Mouse (Mus musculus): ENCODE measurements around the gene Ybx2. TPM values are rescaled to one million over a fixed set of nuclear protein-coding genes. Genes with fewer than 3 reads are reported as not detected.

The Ybx2 gene
- polyA plus RNA-seq, 1 experiment from 2014 or later, result 4.3 TPM

- Histone ChIP-seq H3K4me3 (ENCODE audit: low read depth, low read length) (peak overlapping the region; percentile 96), H3K9ac (ENCODE audit: low read depth, low read length) (peak overlapping the region; percentile 88), H3K4me1 (ENCODE audit: control insufficient read depth, insufficient read depth, low read length) (peaks cover 27% of the 10 kb centered on the region), H3K27ac (ENCODE audit: low read depth, low read length) (peak overlapping the region; percentile 99), H3K36me3 (ENCODE audit: control insufficient read depth, insufficient read depth, low read length) (peaks cover 17% of the 10 kb centered on the region), H3K4me2 (peak overlapping the region; percentile 93), H3K27me3 (ENCODE audit: control insufficient read depth, insufficient read depth, low read length) (no peaks in the 10 kb centered on the region), H3K9me3 (replicated peaks; ENCODE audit: control insufficient read depth, low read length) (no peaks in the 10 kb centered on the region)
- ATAC-seq (replicated peaks; ENCODE audit: insufficient number of reproducible peaks, low FRiP score, low TSS enrichment), result peak; percentile 67
- under 1% methylated on average over 42 of the region's 42 CpGs for WGBS (ENCODE audit: insufficient replicate concordance)
Measured at GRCm38 (mm10) chr11:69901406-69901846, 34.2 kb upstream of the Ybx2 start.

- Histone ChIP-seq H3K27ac (ENCODE audit: low read depth, low read length) (peak overlapping the region; percentile 99), H3K4me3 (ENCODE audit: low read depth, low read length) (peak overlapping the region; percentile 96), H3K4me2 (peak overlapping the region; percentile 93), H3K36me3 (ENCODE audit: control insufficient read depth, insufficient read depth, low read length) (peaks cover 17% of the 10 kb centered on the region), H3K27me3 (ENCODE audit: control insufficient read depth, insufficient read depth, low read length) (no peaks in the 10 kb centered on the region), H3K9ac (ENCODE audit: low read depth, low read length) (peak overlapping the region; percentile 88), H3K4me1 (ENCODE audit: control insufficient read depth, insufficient read depth, low read length) (peaks cover 27% of the 10 kb centered on the region), H3K9me3 (replicated peaks; ENCODE audit: control insufficient read depth, low read length) (no peaks in the 10 kb centered on the region)
- no peak for ATAC-seq (replicated peaks; ENCODE audit: insufficient number of reproducible peaks, low FRiP score, low TSS enrichment)
- WGBS (ENCODE audit: insufficient replicate concordance), result under 1% methylated on average over 39 of the region's 39 CpGs
Measured at GRCm38 (mm10) chr11:69901993-69902392, 33.6 kb upstream of the Ybx2 start.

GRCm38 (mm10) chr11:69902972-69903371 is 32.6 kb upstream of the Ybx2 start:
- peak overlapping the region; percentile 93 for H3K4me2 ChIP-seq
- H3K9ac ChIP-seq (ENCODE audit: low read depth, low read length), result peak overlapping the region; percentile 88
- no peak overlapping the region for H3K27ac ChIP-seq (ENCODE audit: low read depth, low read length)
- peak overlapping the region; percentile 96 for H3K4me3 ChIP-seq (ENCODE audit: low read depth, low read length)
- H3K36me3 ChIP-seq (ENCODE audit: control insufficient read depth, insufficient read depth, low read length), result peaks cover 26% of the 10 kb centered on the region
- no peaks in the 10 kb centered on the region for H3K9me3 ChIP-seq (replicated peaks; ENCODE audit: control insufficient read depth, low read length)
- H3K27me3 ChIP-seq (ENCODE audit: control insufficient read depth, insufficient read depth, low read length), result no peaks in the 10 kb centered on the region
- WGBS (ENCODE audit: insufficient replicate concordance), result 87% methylated on average over 13 of the region's 13 CpGs
- peaks cover 27% of the 10 kb centered on the region for H3K4me1 ChIP-seq (ENCODE audit: control insufficient read depth, insufficient read depth, low read length)
- ATAC-seq (replicated peaks; ENCODE audit: insufficient number of reproducible peaks, low FRiP score, low TSS enrichment), result no peak

- H3K4me3 ChIP-seq (ENCODE audit: low read depth, low read length), result no peak overlapping the region
- no peak for ATAC-seq (replicated peaks; ENCODE audit: insufficient number of reproducible peaks, low FRiP score, low TSS enrichment)
- 96% methylated on average over 9 of the region's 9 CpGs for WGBS (ENCODE audit: insufficient replicate concordance)
Measured at GRCm38 (mm10) chr11:69904311-69904710, 31.3 kb upstream of the Ybx2 start.

GRCm38 (mm10) chr11:69908645-69909044 is 27.0 kb upstream of the Ybx2 start:
- WGBS (ENCODE audit: insufficient replicate concordance), result 94% methylated on average over 11 of the region's 11 CpGs
- Histone ChIP-seq H3K36me3 (ENCODE audit: control insufficient read depth, insufficient read depth, low read length) (peaks cover 66% of the 10 kb centered on the region), H3K27ac (ENCODE audit: low read depth, low read length) (no peak overlapping the region), H3K4me1 (ENCODE audit: control insufficient read depth, insufficient read depth, low read length) (peaks cover 6% of the 10 kb centered on the region; the same call in 1 of the 2 replicates), H3K4me3 (ENCODE audit: low read depth, low read length) (no peak overlapping the region), H3K4me2 (no peak overlapping the region), H3K27me3 (ENCODE audit: control insufficient read depth, insufficient read depth, low read length) (no peaks in the 10 kb centered on the region), H3K9me3 (replicated peaks; ENCODE audit: control insufficient read depth, low read length) (no peaks in the 10 kb centered on the region), H3K9ac (ENCODE audit: low read depth, low read length) (no peak overlapping the region)
- no peak for ATAC-seq (replicated peaks; ENCODE audit: insufficient number of reproducible peaks, low FRiP score, low TSS enrichment)

More at GRCm38 (mm10) chr11:69904311-69904710, 31.3 kb upstream of the Ybx2 start:
- no peaks in the 10 kb centered on the region for H3K9me3 ChIP-seq (replicated peaks; ENCODE audit: control insufficient read depth, low read length)
- H3K9ac ChIP-seq (ENCODE audit: low read depth, low read length), result no peak overlapping the region
- H3K36me3 ChIP-seq (ENCODE audit: control insufficient read depth, insufficient read depth, low read length), result peaks cover 36% of the 10 kb centered on the region
- H3K27me3 ChIP-seq (ENCODE audit: control insufficient read depth, insufficient read depth, low read length), result no peaks in the 10 kb centered on the region
- H3K4me2 ChIP-seq, result no peak overlapping the region
- no peak overlapping the region for H3K27ac ChIP-seq (ENCODE audit: low read depth, low read length)
- H3K4me1 ChIP-seq (ENCODE audit: control insufficient read depth, insufficient read depth, low read length), result peaks cover 14% of the 10 kb centered on the region

GRCm38 (mm10) chr11:69909174-69909573 is 26.4 kb upstream of the Ybx2 start:
- no peak for ATAC-seq (replicated peaks; ENCODE audit: insufficient number of reproducible peaks, low FRiP score, low TSS enrichment)
- Histone ChIP-seq H3K36me3 (ENCODE audit: control insufficient read depth, insufficient read depth, low read length) (peaks cover 61% of the 10 kb centered on the region), H3K4me1 (ENCODE audit: control insufficient read depth, insufficient read depth, low read length) (peaks cover 6% of the 10 kb centered on the region; the same call in 1 of the 2 replicates), H3K27ac (ENCODE audit: low read depth, low read length) (no peak overlapping the region), H3K4me2 (no peak overlapping the region), H3K9me3 (replicated peaks; ENCODE audit: control insufficient read depth, low read length) (no peaks in the 10 kb centered on the region), H3K4me3 (ENCODE audit: low read depth, low read length) (no peak overlapping the region), H3K9ac (ENCODE audit: low read depth, low read length) (no peak overlapping the region), H3K27me3 (ENCODE audit: control insufficient read depth, insufficient read depth, low read length) (no peaks in the 10 kb centered on the region)
- WGBS (ENCODE audit: insufficient replicate concordance), result 90% methylated on average over 5 of the region's 5 CpGs

GRCm38 (mm10) chr11:69910177-69910576 is 25.4 kb upstream of the Ybx2 start:
- no peak for ATAC-seq (replicated peaks; ENCODE audit: insufficient number of reproducible peaks, low FRiP score, low TSS enrichment)
- Histone ChIP-seq H3K36me3 (ENCODE audit: control insufficient read depth, insufficient read depth, low read length) (peaks cover 56% of the 10 kb centered on the region), H3K9me3 (replicated peaks; ENCODE audit: control insufficient read depth, low read length) (no peaks in the 10 kb centered on the region), H3K4me1 (ENCODE audit: control insufficient read depth, insufficient read depth, low read length) (peaks cover 12% of the 10 kb centered on the region), H3K4me2 (no peak overlapping the region), H3K4me3 (ENCODE audit: low read depth, low read length) (no peak overlapping the region), H3K27ac (ENCODE audit: low read depth, low read length) (no peak overlapping the region), H3K27me3 (ENCODE audit: control insufficient read depth, insufficient read depth, low read length) (no peaks in the 10 kb centered on the region), H3K9ac (ENCODE audit: low read depth, low read length) (no peak overlapping the region)
- 94% methylated on average over 8 of the region's 8 CpGs for WGBS (ENCODE audit: insufficient replicate concordance)

- H3K36me3 ChIP-seq (ENCODE audit: control insufficient read depth, insufficient read depth, low read length), result peaks cover 54% of the 10 kb centered on the region
- H3K4me3 ChIP-seq (ENCODE audit: low read depth, low read length), result no peak overlapping the region
- WGBS (ENCODE audit: insufficient replicate concordance), result 91% methylated on average over 17 of the region's 17 CpGs
- no peaks in the 10 kb centered on the region for H3K9me3 ChIP-seq (replicated peaks; ENCODE audit: control insufficient read depth, low read length)
- H3K27ac ChIP-seq (ENCODE audit: low read depth, low read length), result no peak overlapping the region
- H3K4me2 ChIP-seq, result no peak overlapping the region
- H3K9ac ChIP-seq (ENCODE audit: low read depth, low read length), result no peak overlapping the region
- H3K4me1 ChIP-seq (ENCODE audit: control insufficient read depth, insufficient read depth, low read length), result peaks cover 20% of the 10 kb centered on the region
- ATAC-seq (replicated peaks; ENCODE audit: insufficient number of reproducible peaks, low FRiP score, low TSS enrichment), result no peak
- H3K27me3 ChIP-seq (ENCODE audit: control insufficient read depth, insufficient read depth, low read length), result no peaks in the 10 kb centered on the region
Measured at GRCm38 (mm10) chr11:69910781-69911560, 24.6 kb upstream of the Ybx2 start.

- 79% methylated on average over 6 of the region's 6 CpGs for WGBS (ENCODE audit: insufficient replicate concordance)
- no peak overlapping the region for H3K4me3 ChIP-seq (ENCODE audit: low read depth, low read length)
- no peaks in the 10 kb centered on the region for H3K27me3 ChIP-seq (ENCODE audit: control insufficient read depth, insufficient read depth, low read length)
- H3K27ac ChIP-seq (ENCODE audit: low read depth, low read length), result no peak overlapping the region
- H3K4me1 ChIP-seq (ENCODE audit: control insufficient read depth, insufficient read depth, low read length), result peaks cover 24% of the 10 kb centered on the region
- no peak overlapping the region for H3K4me2 ChIP-seq
- peaks cover 58% of the 10 kb centered on the region for H3K36me3 ChIP-seq (ENCODE audit: control insufficient read depth, insufficient read depth, low read length)
- H3K9ac ChIP-seq (ENCODE audit: low read depth, low read length), result no peak overlapping the region
- no peaks in the 10 kb centered on the region for H3K9me3 ChIP-seq (replicated peaks; ENCODE audit: control insufficient read depth, low read length)
- ATAC-seq (replicated peaks; ENCODE audit: insufficient number of reproducible peaks, low FRiP score, low TSS enrichment), result no peak
Measured at GRCm38 (mm10) chr11:69911701-69912100, 23.9 kb upstream of the Ybx2 start.
